Mouse (Mus musculus) liver, embryonic 14.5 days (tissue): Measurements from ENCODE around the gene Prkcq.

ENCODE experiments used
- CTCF ChIP-seq: IDR thresholded peaks from 2 replicates; pipeline ENCODE4 v1.5.1; 2016; ENCODE audit warnings: antibody characterized with exemption, low read depth, control low read depth
- EP300 ChIP-seq: IDR thresholded peaks from 2 replicates; pipeline ENCODE4 v1.6.1; 2016; ENCODE audit warnings: antibody characterized with exemption, low read depth

GRCm38 (mm10) chr2:11204232-11204631 lies 32.3 kb downstream of the Prkcq start:
- TF ChIP-seq CTCF: no peak
- no peak for TF ChIP-seq EP300
